Mouse (Mus musculus): ENCODE measurements around the gene Fbln5.

Gene Fbln5

DNA sequence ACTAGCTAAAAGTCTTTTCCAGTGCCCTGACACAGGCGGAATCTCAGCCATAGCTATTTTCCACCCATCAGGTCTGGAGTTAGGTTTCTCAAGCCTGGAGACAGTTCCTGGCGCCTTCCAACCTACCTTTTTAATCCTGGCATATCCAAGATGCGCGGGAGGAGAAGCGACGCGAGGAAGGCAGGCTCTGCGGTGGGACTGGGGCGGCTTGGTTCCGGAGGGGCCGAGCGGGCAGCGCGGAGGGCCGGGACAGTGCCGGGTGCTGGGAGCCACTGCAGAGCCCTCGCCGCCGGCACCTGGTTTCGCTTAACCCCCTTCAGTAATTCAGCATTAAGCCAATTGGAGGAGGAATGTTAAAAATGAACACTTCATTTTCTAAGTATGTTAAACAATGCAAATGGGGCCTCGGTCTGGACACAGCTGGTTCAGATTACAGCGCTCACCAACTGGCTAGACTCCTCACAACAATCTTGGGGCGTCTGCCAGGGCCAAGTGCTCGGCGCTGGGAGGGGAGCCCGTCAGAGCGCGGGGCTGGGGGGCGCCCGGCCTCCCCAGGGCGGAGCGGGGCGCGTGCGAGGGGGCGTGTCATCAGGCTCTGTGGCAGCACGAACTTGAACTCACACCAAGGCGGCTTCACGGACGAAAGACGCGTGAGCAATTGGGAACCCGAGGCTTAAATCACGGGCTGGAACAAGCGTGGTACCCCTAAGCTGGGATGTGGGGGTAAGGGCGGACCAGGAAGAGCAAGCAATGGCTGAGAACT is at the start of gene Fbln5:
Gene Fbln5, minus strand, starts transcription at position 448 of the 763 bp plus-strand sequence.
- CTCF ChIA-PET: no interaction called here

DNA sequence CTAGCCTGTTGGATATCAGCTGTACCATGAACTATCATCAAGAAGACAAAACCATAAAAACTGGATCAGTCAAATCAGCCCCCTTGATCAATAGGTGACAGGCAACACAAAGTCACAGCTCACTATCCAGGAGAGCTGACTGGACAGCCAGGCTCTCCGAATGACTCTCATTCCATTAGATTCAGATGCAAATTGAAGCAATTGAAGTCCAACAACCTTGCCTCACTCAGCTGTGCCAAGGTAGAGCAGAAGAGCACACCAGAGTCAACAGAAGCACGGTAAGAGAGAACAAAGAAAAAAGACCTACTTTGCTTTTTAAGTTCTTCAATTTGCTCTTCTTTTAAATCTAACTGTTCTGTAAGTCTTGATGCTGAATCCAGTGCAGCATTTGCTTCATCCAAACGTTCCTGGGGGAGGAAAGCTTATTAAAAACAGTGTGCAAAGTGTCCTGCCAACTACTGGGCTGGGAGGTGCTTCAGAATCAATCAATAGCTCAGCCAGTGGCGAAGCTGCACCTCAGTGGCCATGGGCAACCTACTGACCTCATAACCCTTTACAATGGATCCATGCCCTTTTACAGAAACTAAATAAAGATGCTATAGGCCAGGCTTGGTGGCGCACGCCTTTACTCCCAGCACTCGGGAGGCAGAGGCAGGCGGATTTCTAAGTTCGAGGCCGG is 43.6 kb upstream of the Fbln5 start:
- CTCF ChIA-PET: no interaction called here

DNA sequence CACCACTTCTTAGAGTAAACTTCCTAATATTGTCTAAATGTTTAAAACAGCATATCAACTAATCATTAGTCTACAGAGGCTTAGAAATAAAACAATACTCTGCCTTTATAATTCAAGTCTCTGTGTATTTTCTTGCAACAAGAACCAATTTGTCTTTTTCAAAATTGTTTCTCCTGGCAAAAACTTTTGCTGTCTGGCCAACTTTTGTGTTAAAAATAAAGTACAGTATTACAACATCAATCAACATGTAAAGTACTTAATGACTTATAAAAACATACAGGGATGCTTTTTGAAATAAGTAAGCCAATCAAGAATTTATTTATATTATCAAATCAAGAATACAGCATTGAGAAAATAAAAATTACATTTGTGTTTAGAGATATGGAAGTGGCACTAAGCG is 41.4 kb upstream of the Fbln5 start:
- CTCF ChIA-PET: no interaction called here

DNA sequence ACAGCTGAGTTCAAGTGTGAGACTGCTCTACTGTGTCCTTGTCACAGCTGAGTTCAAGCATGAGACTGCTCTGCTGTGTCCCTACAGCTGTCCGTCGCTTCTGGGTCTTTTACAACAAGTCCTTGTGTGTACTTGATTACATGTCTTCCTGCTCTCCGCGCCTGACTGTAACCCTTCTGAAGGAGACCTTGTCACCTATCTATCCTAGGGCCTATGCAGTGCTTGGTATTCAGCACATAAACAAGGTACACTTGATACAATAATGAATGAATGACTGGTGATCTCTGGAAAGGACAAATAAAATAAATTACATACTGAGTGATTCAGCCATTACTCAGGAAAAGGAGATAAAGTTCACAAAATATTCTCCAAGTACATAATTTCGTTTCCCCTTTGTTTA is 39.2 kb upstream of the Fbln5 start:
- CTCF ChIA-PET: no interaction called here

DNA sequence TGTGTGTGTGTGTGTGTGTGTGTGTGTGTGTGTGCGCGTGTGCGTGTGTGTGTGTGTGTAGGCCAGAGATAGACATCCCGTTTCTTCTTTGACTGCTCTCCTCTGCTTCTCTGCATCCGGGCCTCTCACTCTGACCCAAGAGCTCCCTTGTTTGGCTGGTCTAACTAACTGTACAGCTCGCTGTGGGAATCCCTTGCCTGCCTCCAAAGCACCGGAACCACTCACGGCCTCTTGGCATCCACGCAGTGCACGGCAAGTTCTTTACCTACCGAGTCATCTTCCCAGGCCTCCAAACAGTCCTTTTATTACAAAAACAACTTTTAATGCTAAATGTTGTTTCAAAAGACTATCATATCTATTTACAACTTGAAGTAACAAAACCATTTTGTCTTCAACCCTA is 35.5 kb upstream of the Fbln5 start:
- CTCF ChIA-PET: no interaction called here

DNA sequence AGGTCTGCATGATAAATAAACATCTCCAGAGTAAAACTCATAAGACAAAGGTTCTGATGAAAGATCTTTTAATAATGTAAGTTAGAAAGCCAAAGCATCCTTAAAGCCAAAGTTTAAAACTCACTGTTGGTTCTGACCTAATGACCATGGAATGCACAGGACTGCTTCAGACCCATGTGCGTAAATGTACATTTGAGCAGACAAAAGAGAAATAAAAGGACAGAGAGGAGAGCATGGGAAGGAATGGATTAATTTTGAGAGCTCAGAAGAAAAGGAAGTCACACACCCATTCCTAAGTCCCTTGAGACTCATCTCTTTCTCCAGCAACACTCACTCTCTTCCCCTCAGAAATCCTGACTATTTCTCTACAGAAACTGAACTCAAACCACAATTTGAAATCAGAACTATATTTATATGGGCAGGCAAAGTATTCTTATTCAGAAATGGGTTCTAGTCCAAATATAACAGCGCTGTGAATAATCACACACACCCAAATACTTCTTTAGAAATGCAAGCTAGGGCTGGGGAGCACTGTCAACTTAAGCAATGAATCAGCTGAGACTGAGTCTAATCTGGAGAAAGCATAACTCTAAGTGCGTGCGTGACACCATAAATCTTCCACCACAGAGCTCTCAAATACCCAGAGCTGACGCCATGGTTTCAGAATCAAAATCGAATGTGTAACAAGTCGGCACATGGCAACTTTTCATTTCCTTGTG is 33.1 kb upstream of the Fbln5 start:
- CTCF ChIA-PET: no interaction called here

DNA sequence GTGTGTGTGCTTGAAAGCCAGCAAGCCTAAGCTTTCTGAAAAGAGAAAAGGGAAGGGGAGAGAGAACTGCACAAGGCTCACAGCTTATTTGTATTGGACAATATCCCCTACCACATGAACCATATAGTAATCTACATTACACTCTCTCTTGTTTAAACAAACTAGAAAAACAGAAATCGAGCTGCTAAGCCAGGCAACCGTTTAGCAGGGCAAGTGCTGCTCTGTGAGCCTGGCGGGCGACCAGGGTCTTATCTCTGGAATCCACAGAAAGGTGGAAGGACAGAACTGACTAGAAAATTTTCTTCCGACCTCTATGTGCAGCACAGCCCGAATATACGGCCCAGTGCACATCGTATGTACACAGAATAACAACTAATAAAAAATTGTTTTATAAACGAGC is 32.5 kb upstream of the Fbln5 start:
- CTCF ChIA-PET: no interaction called here

DNA sequence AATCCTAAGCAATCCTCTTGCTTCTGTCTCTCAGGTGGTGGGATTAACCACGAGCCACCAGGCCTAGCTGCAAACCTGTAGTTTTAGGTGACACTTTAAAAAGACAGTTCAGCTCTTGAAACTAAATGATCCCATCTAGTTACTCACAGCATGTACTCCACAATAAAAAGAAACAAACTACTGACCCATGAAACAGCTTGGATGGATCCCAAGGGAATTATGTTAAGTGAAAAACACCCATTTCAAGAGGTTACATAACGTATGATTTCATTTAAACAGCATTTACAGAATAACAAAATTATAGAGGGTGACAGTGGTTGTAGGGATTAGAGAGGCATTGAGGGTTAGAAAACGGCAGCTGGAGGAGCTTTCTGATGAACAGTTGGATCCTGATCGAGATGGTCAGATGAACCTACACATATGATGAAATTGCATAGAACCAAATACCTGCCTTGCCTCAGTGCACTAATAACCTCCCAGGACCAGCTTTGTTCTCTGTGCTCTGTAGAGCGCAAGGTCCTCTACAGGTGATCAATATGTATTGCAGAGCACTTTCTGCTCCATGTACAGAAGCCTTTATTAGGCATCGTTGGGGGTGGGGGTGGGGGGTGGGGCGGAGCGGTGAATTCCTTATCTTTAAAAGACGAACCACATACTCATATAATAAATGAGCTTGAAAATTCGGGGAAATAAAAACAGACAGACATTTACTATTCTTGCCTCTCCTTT is 17.9 kb upstream of the Fbln5 start:
- CTCF ChIA-PET: no interaction called here

DNA sequence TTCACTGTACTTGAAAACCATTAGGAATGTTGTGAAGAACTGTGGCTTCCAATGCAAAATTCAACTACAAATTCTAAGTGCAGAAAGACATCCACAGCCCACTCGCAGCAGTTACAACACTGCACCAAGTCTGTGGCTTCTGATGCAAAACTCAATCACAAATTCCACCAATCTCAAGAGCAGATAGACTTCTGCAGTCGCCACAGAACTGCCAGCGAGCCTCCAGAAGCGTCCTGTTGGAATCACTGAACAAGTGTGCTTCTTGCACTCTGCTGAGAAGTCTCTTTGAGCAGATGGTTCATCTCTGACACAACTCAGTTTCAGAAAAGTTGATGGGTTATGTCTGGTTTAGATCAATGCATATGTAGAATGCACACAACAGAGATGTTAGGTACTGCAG is 15.9 kb upstream of the Fbln5 start:
- CTCF ChIA-PET: no interaction called here

DNA sequence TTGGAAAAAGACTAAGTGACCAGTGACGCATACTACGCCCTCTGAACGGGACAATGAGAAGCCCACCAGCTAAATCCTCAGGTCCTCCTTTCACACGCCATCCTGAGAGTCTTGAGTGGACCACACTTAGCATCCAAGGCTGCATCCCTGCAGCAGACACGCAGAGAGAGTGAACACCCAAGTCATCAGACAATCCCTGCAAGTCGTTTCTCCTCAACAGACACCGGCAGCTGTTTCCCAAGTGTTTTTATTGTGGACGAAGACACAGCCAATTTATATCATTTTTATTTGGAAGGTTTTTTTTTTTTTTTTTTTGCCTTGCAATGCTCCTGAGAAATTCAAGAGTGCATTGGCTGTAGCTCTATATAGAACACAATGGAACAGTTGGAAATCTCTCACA is 14.9 kb upstream of the Fbln5 start:
- CTCF ChIA-PET: no interaction called here

DNA sequence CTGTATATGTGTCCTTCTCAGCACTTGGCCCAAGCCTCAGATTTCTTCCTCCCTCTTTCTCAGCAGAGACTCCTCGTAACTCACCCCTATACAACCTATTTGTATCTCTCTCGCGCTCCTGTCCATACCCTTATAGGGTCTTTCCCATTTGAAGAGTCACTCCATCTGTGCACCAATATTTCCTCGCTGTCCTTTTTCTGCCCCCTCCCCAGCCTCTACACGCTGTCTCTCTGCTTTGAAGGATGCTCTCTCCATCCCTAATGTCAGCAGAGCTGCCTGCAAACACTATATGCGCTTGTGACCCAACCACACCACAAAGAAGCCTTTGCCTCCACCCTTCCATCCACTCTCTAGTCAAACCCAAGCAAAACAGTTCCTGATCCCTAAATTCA is 14.3 kb upstream of the Fbln5 start:
- CTCF ChIA-PET: no interaction called here

DNA sequence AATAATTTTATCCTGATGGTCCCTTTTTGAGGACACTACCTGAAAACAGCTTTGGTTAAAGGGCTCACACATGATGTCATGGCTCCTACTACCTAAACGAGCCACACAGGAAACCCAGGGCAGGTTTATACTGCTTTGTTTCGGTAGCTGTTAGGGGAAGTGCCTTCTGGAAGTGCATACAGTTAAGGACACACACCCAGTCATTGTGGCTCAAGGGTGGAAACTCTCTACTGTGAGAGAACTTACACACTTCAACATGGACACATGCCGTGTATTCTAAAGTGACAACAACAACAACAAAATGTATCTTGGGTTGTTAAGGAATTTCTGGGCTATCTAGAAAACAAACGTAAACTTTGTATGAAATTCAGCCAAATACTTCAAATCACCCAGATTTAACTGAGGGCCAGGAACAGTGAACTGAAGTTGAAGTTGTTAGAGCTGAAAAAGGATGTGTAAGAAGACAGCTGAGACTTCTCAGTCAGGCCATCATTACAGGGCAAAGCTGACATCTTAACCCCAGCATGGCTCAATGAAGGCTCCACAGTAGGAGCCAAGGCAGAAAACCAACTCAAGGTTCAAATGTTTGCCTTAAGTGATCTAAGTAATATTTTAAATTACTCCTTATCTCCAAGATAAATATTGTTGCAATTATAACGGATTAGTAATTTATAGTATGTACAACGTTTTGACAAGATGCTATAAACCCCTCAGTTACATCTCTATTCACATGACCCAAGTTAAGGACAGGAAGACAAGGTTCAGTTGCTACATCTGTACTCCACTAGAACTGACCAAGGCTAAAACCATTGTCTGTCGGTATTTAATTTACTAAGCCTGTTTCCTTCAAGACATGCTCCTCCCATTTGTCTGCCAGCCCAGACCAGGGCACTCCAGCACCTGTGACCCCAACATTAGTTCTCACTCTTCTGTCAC is 13.6 kb upstream of the Fbln5 start:
- CTCF ChIA-PET: no interaction called here

DNA sequence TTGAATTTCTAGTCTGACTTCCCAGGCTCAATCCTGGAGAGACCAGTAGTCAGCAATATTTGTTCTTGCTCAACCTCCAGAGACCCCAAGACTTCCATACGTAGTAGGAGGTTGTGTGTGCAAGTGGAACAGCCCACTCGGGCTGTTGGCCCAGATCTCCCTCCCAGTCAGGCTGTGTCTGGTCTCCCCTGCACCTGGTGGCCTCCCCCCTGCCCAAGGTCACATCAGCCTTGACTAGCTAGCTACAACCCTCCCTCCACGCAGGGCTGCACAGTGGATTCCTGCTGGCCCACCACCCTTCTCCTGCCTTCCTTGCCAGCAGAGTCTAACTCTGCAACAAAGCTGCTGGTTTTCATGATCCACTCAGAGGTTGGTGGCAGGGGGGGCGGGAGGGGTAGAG is 12.4 kb upstream of the Fbln5 start:
- CTCF ChIA-PET: no interaction called here

DNA sequence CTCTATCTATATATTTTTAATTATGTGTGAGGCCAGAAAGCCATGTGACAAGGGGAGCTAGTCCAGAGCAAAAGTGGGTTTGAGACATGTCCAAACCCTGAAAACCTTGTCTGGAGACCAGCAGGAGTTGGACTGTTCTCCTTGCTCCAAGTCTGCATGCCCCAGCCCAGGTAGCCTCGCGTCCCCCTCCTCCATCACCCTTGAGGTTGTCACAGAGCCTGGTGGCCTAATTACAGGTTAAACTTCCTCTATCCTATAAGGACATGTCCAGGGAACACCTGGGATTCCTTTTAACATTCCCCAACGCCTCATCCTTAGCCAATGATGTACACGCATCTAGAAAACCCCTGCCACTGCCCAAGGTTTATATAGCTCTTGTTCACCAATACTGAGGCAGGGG is 4.3 kb upstream of the Fbln5 start:
- CTCF ChIA-PET: no interaction called here

DNA sequence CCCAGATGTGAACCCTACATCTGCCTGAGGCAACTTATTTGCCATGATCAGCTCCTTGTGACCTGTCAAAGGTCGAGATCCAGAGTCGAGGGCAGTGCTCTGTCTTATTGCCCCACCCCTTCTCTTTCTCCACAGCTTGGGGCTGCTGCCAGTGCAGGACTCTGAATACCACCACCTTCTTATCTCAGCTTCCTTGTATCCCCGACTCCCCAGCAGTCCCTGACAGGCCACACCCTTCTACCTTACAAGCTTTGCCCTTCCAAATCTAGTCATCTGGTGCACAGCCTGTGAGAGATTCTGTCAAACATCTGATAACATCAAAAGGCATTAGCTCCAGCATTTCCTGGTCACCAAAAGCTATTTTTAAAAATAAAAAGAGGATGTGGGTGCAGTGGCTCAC is 2.7 kb upstream of the Fbln5 start:
- CTCF ChIA-PET: no interaction called here

DNA sequence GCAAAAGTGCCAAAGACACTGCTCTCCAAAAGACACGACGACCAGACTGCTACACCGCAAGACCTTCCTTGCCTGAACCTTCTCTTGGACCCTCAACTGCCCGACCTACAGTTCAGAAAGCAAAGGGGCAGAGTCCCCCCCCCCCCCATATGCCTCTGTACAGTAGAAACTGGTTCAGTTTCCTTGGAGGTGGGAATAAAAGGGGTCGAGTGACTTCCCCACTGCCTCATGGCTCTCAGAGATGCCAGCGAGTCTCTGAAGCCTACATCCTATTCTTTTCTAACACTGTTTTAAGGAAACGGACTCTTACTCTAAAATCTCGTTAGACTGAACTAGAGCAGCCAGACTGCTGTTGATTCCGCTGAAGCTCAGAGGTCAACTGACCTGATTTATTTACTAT is 715 bp upstream of the Fbln5 start:
- CTCF ChIA-PET: no interaction called here

DNA sequence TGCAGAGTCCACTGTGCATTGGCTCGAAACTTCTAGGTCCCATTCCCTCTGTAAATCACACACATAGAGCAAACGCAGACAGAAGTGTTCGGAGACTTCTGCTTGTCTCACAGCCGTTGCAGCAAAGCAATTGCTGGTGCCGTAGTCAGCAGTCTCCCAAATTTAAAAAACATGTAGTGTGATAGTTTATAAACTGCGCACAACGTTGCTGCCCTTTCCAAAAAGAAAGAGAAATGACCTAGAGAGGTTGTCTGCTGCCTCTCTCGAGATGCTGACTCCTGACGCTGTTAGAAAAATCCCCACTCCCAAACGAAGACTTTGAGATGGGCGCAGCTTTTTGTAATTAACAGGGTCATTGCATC is 628 bp downstream of the Fbln5 start:
- CTCF ChIA-PET: no interaction called here

DNA sequence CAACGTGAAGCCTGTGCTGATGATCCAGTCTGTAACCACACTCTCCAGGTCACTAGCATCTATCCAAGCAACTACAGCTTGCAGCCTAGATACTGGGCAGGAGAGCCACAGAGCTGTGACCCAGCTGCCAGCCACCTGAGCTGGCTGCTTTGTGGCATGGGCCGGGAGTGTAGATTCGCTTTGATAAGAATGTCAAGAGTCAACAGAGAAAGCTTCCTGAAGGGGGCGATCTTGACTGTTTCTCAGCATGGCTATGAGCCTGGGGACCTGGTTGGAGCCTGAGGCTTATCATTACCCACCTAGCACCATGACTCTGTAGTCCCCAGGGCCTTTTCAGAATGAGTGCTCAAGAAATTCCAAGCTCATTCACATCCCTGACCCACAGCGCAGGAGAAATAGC is 2.0 kb downstream of the Fbln5 start:
- CTCF ChIA-PET: no interaction called here

DNA sequence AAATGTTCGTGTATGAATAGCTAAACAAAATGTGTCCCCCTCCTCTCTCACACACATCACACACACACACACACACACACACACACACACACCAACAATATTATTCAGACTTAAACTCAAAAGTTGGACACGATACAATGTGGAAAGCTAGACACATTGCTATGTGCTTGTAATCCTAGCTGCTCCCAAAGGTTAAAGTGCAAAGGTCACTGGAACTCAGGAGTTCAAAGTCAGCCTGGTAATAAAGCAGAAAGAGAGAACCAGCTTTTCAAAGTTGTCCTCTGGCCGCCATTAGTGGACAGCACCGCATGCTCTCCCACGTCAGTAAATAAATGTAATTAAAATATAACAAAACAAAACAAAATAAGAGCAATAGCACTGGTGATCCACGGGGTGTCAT is 3.1 kb downstream of the Fbln5 start:
- CTCF ChIA-PET: no interaction called here

DNA sequence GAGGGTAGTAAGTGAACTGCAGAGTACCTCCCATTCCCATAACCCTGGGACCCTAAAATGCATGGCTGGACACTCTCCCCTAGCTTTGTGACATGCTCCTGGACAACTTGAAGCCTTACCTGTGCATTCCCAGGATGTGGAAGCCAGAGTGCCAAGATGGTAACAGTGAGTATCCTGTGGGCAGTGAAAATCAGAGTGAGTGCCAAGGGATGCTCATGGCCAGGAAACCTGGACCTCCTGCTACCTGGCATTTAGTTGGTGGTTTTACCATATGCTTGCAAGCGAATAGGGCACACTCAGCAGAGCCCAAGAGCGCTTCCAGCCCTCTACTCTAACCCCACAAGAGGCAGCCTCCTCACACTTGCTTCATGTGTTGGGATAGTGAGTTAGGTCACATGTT is 4.4 kb downstream of the Fbln5 start:
- CTCF ChIA-PET: no interaction called here

DNA sequence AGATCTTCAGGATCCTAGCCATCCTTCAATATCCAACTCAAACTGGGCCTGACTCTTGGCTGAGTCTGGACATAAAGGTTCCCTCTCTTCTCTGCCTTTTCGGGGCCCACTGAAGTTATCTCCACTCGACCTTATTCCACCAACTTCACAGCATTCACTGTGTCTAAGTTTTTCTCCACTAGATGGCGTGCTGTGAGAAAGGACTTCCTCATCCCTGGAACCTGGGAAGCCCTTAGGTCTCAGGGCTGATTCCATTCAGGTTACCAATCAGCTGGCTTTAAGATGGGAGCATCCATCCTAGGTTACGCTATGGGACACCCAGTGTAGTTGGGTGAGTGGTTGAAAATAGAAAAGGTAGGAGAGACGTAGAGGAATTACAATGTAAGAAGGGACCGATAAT is 7.7 kb downstream of the Fbln5 start:
- CTCF ChIA-PET: no interaction called here

DNA sequence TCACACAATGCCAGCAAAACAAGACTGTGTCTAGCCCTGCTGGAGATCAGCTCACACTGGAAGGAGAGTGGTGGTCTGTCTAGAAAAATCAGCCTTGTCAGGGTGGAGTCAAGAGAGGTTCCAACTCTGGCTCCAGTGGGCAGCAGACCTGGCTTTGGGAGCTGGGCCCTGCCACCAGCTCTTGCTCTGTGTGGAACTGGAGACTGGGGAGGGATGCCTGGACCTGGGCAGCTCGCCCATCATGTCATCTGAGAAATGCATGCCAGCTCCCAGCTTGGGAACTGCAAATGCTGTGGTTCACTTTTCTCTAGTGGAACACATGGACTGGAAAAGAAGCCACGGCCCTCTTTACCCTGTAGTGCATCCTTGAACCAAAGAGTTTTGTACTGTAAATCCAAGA is 8.3 kb downstream of the Fbln5 start:
- CTCF ChIA-PET: no interaction called here
